Mouse (Mus musculus) bone marrow, adult 2 months (tissue): ENCODE measurements at regions not wholly inside any gene's neighbourhood (a gene's known extent, or its start where the extent isn't known, plus 50 kb on each side); places are given as distances from the start of the nearest gene placed in this dataset.

ENCODE experiments used
- CTCF ChIP-seq: fragments of 200-500 bp; IDR thresholded peaks from 2 replicates; pipeline ENCODE4 v1.5.1; 2011; ENCODE audit warnings: low read length, control low read depth; ENCODE audit not compliant: control insufficient read depth, insufficient read depth
- POLR2A ChIP-seq: fragments of 200-500 bp; IDR thresholded peaks from 2 replicates; pipeline ENCODE4 v1.6.1; 2011; ENCODE audit warnings: low read depth, mild to moderate bottlenecking, control low read depth, low read length, borderline replicate concordance; ENCODE audit not compliant: control insufficient read depth

GRCm38 (mm10) chr13:70159065-70159464 lies 356.9 kb downstream of the Med10 start:
- TF ChIP-seq CTCF (no peak), POLR2A (no peak)
